Mouse (Mus musculus) hindbrain, embryonic 14.5 days (tissue): ENCODE measurements around the gene Smurf2. TPM values are rescaled to one million over a fixed set of nuclear protein-coding genes. Genes with fewer than 3 reads are reported as not detected.

ENCODE experiments used
- ATAC-seq: fragments of 200-750 bp; cut with Nextera tagmentation; 2 replicates; pipeline ENCODE4 v1.8.0; 2017; ENCODE audit warnings: moderate number of reproducible peaks, mild to moderate bottlenecking, moderate TSS enrichment, moderate library complexity; ENCODE audit not compliant: low FRiP score
- DNase-seq: peaks from one replicate; pipeline ENCODE4 v3.0.0-alpha.2; 2015; ENCODE audit warnings: low spot score
- H3K27ac ChIP-seq: fragments of 300-500 bp; sonication (generic); 2 replicates; pipeline ENCODE4 v1.5.1; 2014; ENCODE audit warnings: mild to moderate bottlenecking, moderate library complexity
- H3K27me3 ChIP-seq: fragments of 300-500 bp; sonication (generic); 2 replicates; pipeline ENCODE4 v1.6.1; 2014; ENCODE audit warnings: mild to moderate bottlenecking, low read length, mixed read lengths; ENCODE audit not compliant: control insufficient read depth, insufficient read depth
- H3K36me3 ChIP-seq: fragments of 300-500 bp; sonication (generic); replicated peaks from 2 replicates; pipeline ENCODE4 v1.6.1; 2014; ENCODE audit not compliant: control insufficient read depth, insufficient read depth
- H3K4me1 ChIP-seq: fragments of 300-500 bp; sonication (generic); replicated peaks from 2 replicates; pipeline ENCODE4 v1.6.1; 2014; ENCODE audit warnings: antibody characterized with exemption, low read length, mixed read lengths; ENCODE audit not compliant: control insufficient read depth, insufficient read depth
- H3K4me2 ChIP-seq: fragments of 300-500 bp; sonication (generic); replicated peaks from 2 replicates; pipeline ENCODE4 v1.6.1; 2014; ENCODE audit warnings: mild to moderate bottlenecking, moderate library complexity
- H3K4me3 ChIP-seq: fragments of 300-500 bp; sonication (generic); replicated peaks from 2 replicates; pipeline ENCODE4 v1.5.1; 2014; ENCODE audit warnings: mild to moderate bottlenecking, low read length
- H3K9ac ChIP-seq: fragments of 300-500 bp; sonication (generic); 2 replicates; pipeline ENCODE4 v1.6.1; 2014
- H3K9me3 ChIP-seq: fragments of 300-500 bp; sonication (generic); 2 replicates; pipeline ENCODE4 v1.6.1; 2016; ENCODE audit warnings: low read length; ENCODE audit not compliant: control insufficient read depth
- WGBS: fragments of 180-500 bp; shearing (Covaris S2); extraction: QIAGEN DNeasy Blood & Tissue Kit; methylation state at CpG from one replicate; pipeline ENCODE4 v1.1.7; 2014; 5-methylcytosine and 5-hydroxymethylcytosine counted together
- polyA plus RNA-seq: library from polyadenylated mRNA; unstranded; fragments of >200 nt; fragmentation: Nextera tagmentation; extraction: Ambion mirVana; gene quantifications from 2 replicates; pipeline ENCODE4 v1.2.1, GENCODE M21; 2014

Smurf2 gene
- polyA plus RNA-seq, 1 experiment from 2014 or later: 18.7 TPM

DNA sequence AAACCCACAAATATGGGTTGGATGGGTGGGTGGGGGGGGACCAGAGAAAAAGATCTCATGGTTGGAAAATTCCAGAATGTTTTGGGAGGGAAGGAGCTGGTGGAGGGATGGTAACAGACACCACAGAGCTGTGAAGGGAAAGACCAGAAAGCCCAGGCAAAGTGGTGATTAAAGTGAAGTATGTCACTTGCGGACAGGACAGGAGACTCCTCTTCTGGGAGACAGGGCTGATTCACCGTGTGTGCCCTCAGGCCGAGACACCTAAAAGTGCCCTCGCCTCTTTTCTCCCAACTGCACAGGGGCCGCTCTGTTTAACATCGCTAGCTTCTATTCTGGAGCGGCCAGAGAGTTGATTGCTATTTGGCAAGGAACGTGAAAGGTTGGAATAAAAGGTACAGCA, 34.1 kb upstream of the Smurf2 start:
- DNase-seq (no peak), ATAC-seq (no peak)
- Histone ChIP-seq H3K36me3 (no peaks in the 10 kb centered on the region), H3K4me1 (no peaks in the 10 kb centered on the region), H3K4me2 (no peak overlapping the region), H3K27ac (no peak overlapping the region), H3K4me3 (no peak overlapping the region), H3K27me3 (no peaks in the 10 kb centered on the region), H3K9me3 (no peaks in the 10 kb centered on the region), H3K9ac (no peak overlapping the region)
- 83% methylated on average over 8 of the region's 8 CpGs for WGBS

- H3K4me3 ChIP-seq: no peak overlapping the region
- H3K9me3 ChIP-seq: no peaks in the 10 kb centered on the region
- no peak overlapping the region for H3K4me2 ChIP-seq
- no peak overlapping the region for H3K9ac ChIP-seq
- WGBS: 82% methylated on average over 9 of the region's 9 CpGs
- no peak overlapping the region for H3K27ac ChIP-seq
- ATAC-seq (no peak), DNase-seq (no peak)
- H3K36me3 ChIP-seq: no peaks in the 10 kb centered on the region
- H3K4me1 ChIP-seq: no peaks in the 10 kb centered on the region
- H3K27me3 ChIP-seq: no peaks in the 10 kb centered on the region
Observed at GRCm38 (mm10) chr11:106954116-106954515, 33.6 kb upstream of the Smurf2 start.

GRCm38 (mm10) chr11:106937306-106937705, 16.8 kb upstream of the Smurf2 start:
- ATAC-seq: no peak
- Histone ChIP-seq H3K9me3 (no peaks in the 10 kb centered on the region), H3K27ac (no peak overlapping the region), H3K4me3 (no peak overlapping the region), H3K9ac (no peak overlapping the region), H3K4me2 (no peak overlapping the region), H3K4me1 (no peaks in the 10 kb centered on the region), H3K27me3 (no peaks in the 10 kb centered on the region), H3K36me3 (no peaks in the 10 kb centered on the region)
- DNase-seq: no peak
- WGBS: 91% methylated on average over 5 of the region's 5 CpGs

DNA sequence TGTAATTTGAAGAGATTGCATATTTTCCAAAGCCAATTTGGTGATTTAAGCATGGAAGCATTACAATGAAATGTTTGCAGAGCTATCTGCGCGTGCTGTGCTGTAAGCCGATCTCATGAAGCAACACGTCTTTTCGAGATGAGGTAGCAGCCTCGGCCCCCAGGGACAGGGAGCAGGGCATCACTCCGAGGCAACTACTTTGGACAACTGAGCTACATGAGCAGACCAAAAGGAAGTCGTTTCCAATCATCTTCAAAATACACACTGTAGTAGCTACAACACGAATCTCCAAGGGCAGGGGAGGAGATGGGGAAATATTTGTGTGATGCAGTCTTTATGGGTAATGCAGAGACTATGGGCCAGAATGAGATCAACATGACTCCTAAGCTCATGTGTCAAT, 9.9 kb upstream of the Smurf2 start:
- WGBS: 80% methylated on average over 9 of the region's 9 CpGs
- Histone ChIP-seq H3K4me3 (no peak overlapping the region), H3K4me1 (no peaks in the 10 kb centered on the region), H3K9ac (no peak overlapping the region), H3K4me2 (no peak overlapping the region), H3K9me3 (no peaks in the 10 kb centered on the region), H3K36me3 (no peaks in the 10 kb centered on the region), H3K27me3 (no peaks in the 10 kb centered on the region), H3K27ac (no peak overlapping the region)
- DNase-seq: no peak
- no peak for ATAC-seq

DNA sequence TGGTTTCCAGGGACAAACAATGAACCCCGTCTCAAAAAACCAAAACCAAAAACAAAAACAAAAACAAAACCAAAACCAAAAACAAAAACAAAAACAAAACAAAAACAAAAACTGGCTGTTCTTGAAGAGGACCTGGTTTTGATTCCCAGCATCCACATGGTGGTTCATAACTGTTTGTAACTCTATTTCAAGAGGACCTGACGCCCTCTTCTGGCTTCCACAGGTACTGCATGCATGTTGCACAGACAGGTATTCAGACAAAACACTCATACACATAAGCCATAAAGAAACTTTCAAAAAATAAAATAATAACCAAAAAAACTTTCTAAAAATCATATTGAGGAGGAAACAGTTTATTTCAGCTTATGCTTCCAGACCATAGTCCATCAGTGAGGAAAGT, 8.4 kb upstream of the Smurf2 start:
- no peaks in the 10 kb centered on the region for H3K36me3 ChIP-seq
- no peaks in the 10 kb centered on the region for H3K9me3 ChIP-seq
- WGBS: 59% methylated on average over 2 of the region's 2 CpGs
- ATAC-seq (no peak), DNase-seq (no peak)
- no peak overlapping the region for H3K27ac ChIP-seq
- no peaks in the 10 kb centered on the region for H3K27me3 ChIP-seq
- H3K4me2 ChIP-seq: no peak overlapping the region
- no peak overlapping the region for H3K9ac ChIP-seq
- no peaks in the 10 kb centered on the region for H3K4me1 ChIP-seq
- no peak overlapping the region for H3K4me3 ChIP-seq

- no peak overlapping the region for H3K9ac ChIP-seq
- no peaks in the 10 kb centered on the region for H3K4me1 ChIP-seq
- no peak overlapping the region for H3K4me3 ChIP-seq
- H3K27me3 ChIP-seq: no peaks in the 10 kb centered on the region
- H3K27ac ChIP-seq: no peak overlapping the region
- H3K4me2 ChIP-seq: no peak overlapping the region
- WGBS: 97% methylated on average over 5 of the region's 5 CpGs
- no peaks in the 10 kb centered on the region for H3K36me3 ChIP-seq
- no peak for DNase-seq
- no peaks in the 10 kb centered on the region for H3K9me3 ChIP-seq
- no peak for ATAC-seq
Observed at GRCm38 (mm10) chr11:106927950-106928349, 7.4 kb upstream of the Smurf2 start.

DNA sequence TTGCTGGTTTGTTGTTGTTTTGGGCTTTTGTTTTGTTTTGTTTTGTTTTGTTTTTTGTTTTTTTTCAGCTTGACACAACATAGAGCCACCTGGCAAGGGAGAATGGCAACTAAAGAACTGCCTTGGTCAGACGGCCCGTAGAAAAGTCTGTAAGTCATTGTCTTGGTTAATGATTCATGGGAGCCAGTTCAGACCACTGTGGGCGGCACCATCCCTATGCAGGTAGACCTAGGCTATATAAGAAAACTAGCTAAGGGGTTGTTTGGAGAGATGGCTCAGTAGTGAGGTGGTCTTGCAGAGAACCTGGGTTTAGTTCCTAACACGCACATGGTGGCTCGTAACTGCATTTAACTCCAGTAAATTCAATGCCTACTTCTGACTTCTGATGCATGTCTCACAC, 6.7 kb upstream of the Smurf2 start:
- no peaks in the 10 kb centered on the region for H3K9me3 ChIP-seq
- ATAC-seq: no peak
- H3K9ac ChIP-seq: no peak overlapping the region
- no peaks in the 10 kb centered on the region for H3K4me1 ChIP-seq
- no peak overlapping the region for H3K4me3 ChIP-seq
- no peak overlapping the region for H3K4me2 ChIP-seq
- DNase-seq: no peak
- H3K36me3 ChIP-seq: no peaks in the 10 kb centered on the region
- H3K27me3 ChIP-seq: no peaks in the 10 kb centered on the region
- no peak overlapping the region for H3K27ac ChIP-seq
- WGBS: 94% methylated on average over 5 of the region's 5 CpGs

DNA sequence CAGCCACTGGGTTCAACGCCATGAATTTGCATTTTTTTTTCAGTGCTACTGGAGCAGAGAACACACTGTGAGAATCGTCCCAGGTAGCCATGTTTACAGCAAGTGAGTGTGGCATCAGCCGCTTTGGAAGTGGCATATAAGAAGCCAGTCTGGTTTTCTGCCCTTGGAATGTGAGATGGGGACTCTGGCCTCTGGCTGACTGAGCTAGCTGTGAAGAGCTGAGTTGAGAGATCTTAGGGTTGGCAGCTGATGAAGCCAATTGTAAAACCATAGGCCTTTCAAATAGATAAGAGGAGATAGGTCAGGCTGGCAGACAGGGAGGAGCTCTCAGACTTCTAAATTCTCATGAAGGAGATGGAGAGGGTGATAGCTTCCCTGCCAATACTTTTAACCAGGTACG, 6.2 kb upstream of the Smurf2 start:
- no peaks in the 10 kb centered on the region for H3K4me1 ChIP-seq
- H3K9ac ChIP-seq: no peak overlapping the region
- no peak overlapping the region for H3K4me3 ChIP-seq
- DNase-seq (no peak), ATAC-seq (no peak)
- 82% methylated on average over 4 of the region's 4 CpGs for WGBS
- H3K27ac ChIP-seq: no peak overlapping the region
- no peaks in the 10 kb centered on the region for H3K36me3 ChIP-seq
- H3K9me3 ChIP-seq: no peaks in the 10 kb centered on the region
- H3K27me3 ChIP-seq: no peaks in the 10 kb centered on the region
- H3K4me2 ChIP-seq: no peak overlapping the region

- Histone ChIP-seq H3K36me3 (no peaks in the 10 kb centered on the region), H3K4me3 (peak overlapping the region; percentile 90), H3K4me2 (peak overlapping the region; percentile 69), H3K4me1 (peaks cover 20% of the 10 kb centered on the region), H3K27me3 (no peaks in the 10 kb centered on the region), H3K9me3 (no peaks in the 10 kb centered on the region), H3K27ac (peak overlapping the region; percentile 96), H3K9ac (peak overlapping the region; percentile 92)
- under 1% methylated on average over 70 of the region's 87 CpGs for WGBS
- no peak for DNase-seq
- ATAC-seq: peak; percentile 87
Observed at GRCm38 (mm10) chr11:106919612-106920550, 634 bp downstream of the Smurf2 start.
